Mouse (Mus musculus) stomach, postnatal 0 days (tissue): ENCODE measurements around the gene C2cd3.
"Not testable (repeated sequence)": the region's sequence is repeated elsewhere in the genome, so short reads cannot be mapped to it uniquely, and the experiment has no call there.

ENCODE experiments used
- CTCF ChIP-seq: IDR thresholded peaks from 2 replicates; pipeline ENCODE4 v1.5.1; 2016; ENCODE audit warnings: antibody characterized with exemption, low read depth, mild to moderate bottlenecking, moderate library complexity
- EP300 ChIP-seq: optimal IDR thresholded peaks from 2 replicates; pipeline ENCODE3; 2016; ENCODE audit warnings: antibody characterized with exemption

DNA sequence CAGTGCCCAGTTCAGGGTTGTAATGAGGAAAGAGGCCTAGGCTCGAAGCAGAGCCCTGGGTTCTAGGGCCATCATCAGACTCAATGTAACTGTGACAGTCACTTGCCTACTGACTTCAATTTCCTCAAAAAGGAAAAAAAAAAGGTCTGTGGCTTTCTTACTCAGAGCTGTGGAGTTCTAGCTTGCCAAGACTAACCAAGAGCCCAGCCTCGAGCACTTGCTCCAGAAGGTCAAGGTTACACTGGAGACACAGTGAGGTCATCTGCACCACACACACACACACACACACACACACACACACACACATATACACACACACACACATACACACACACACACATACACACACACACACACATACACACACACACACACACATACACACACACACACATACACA lies 110.0 kb downstream of the C2cd3 start:
- not testable (repeated sequence) for TF ChIP-seq CTCF, EP300
